Mouse (Mus musculus) embryo, embryonic 9.5 days (tissue): Measurements from ENCODE around the gene Neurod1.
A peak's percentile ranks its signal among the peaks of the same experiment; 100 is the strongest.

Source experiments
- DNase-seq: peaks from one replicate; pipeline ENCODE4 v3.0.0-alpha.2; 2017; ENCODE audit errors: extremely low spot score

Gene Neurod1

DNA sequence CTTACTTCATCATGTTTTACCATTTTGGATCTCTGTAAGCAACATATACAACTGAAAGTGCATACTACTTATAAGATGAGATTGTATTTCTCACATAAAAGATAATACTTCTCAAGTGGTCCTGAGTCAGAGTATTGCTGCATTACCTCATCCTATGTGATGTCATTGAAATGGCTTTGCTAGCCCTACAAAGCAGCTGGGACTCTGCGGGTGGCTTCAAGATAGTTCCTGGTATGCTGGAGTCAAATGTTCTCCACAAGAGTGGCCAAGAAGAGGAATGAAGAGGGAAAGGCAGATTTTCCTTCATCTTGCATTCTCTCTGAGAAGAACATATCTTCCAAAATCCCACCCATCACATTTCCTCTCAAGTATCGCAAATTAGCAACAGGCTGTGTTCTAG is 13.2 kb downstream of the Neurod1 start:
- no peak for DNase-seq

DNA sequence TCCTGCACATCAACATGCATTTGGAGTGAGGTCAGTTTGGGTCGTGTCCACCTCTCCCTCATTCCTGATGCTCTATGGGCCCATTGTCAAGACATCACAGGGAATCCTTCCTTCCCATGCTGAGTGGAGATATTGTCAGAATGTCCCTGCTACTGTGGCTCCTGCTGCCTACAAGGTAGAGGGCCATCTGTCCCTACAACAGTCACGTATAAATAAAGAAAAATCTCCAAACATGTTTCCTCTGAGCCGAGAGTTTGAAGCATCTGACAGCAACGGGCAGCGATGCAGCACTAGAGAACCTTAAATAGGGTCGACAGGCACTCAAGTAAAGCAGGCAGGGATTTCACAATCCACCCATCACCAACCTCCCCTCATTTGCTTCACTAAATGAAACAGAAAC is 13.6 kb downstream of the Neurod1 start:
- no peak for DNase-seq

DNA sequence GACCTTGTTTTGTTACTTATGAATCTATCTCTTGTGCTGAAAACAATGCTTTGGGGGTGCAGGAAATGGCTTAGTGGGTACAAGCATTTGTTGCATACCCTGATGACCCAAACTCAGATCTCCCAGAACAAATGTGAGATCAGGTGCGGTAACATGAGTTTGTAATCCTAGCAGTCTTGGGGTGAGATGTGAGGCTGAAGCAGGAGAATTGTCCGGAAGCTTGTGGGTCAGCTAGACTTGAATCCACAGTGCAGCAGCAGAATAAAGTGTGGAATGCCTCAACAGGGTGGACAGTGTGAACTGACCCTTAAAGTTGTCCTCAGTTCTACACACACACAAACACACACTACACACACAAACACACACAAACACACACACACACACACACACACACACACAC is 14.3 kb downstream of the Neurod1 start:
- no peak for DNase-seq

DNA sequence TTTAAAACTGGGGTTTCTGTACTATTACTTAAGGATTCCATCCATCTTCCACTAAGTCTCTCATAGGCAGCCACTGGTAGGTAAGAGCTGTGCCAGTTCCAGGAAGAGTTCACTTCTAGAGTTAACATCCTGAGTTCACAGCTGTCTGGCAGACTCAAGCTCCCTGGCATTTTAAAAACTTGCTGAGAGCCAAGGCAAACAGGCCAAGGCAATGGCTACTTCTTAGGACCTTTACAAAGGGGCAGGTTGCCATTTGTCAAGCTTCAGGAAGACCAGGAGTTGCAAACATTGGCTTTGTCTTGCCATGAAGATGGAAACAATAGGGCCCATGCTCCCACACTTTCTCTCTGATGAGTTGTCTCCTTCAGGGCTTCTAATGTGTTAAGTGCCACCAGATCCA is 26.5 kb downstream of the Neurod1 start:
- DNase-seq, result no peak

DNA sequence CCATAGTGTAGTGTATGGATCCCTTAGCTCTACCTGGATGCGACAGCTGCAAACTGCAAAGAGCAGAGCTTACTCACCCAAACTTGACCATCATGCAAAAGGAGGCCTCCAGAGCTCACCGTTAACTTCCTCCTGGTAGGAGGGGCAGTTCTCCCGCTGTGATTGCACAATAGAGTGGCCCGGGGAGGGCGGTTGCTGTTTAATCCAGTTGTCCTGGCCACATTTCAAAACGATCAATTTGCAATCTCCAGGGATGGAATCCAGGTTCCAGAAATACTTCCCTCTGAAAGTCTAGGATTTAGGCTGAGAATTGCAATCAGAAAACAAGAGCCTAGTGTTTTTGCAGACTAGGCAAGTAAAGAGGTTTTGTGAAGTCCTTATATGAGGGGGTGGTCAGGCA is 26.9 kb downstream of the Neurod1 start:
- no peak for DNase-seq

DNA sequence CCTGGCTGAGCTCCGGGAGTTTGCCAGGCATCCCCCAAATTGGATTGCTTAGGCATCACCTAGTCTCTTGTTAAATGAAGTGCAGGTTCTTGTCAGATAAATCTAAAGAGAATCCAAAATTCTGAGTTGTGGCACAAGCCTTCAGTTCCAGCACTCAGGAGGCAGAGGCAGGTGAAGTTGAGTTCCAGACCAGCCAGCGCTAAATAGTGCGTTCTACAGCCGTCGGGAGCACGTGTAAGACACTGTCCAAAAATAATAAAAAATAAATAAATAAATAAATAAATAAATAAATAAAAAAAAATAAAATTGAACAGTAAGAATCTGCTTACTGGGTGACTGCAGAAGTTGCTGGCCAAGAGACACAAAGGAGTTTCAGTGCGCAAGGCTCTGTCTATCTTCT is 27.4 kb downstream of the Neurod1 start:
- DNase-seq, result no peak

DNA sequence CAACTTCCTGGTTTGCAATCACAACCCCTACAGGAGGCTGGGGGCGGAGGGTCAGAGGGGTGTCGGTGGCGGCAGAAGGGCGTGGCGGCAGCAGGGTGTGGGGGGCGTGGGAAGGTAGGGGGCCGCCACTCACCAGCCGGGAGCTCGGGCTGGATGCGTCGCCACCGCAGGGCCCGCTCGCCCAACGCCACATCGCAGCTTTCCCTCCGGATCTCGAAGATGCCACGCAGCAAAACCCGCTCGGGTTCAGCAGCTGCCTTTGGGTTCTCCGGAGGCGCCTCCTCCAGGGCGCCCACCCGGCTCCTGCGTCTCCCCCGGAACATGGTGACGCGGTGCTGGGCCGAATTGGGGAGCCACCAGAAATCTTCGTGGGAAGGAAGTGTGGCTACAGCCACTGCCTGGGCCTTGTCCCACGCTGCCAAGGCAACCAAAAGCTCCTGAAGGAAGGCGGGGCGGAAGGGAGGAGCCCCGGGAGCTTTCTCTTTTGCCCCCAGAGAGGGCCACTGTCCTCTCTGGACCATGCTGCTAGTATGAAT is 27.9 kb downstream of the Neurod1 start:
- DNase-seq, result peak; percentile 54

DNA sequence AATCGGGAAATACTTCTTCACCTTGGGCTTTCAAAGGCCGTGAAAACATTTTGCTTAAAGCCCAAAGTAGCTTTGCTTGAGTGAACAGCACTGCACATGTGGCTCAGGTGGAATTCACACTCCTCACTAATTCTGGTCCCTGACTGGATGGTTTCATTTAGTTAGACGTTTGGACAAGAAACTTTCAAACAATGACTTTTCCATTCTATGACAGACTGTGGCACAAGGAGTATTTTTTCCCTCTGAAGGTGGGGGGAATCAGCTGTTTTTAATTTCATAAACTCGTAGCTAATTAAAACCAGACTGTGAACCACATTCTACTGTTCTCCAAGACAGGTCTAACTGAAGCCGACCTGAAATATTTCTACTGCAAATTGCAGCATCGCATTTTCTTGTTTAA is 28.5 kb downstream of the Neurod1 start:
- DNase-seq, result no peak

DNA sequence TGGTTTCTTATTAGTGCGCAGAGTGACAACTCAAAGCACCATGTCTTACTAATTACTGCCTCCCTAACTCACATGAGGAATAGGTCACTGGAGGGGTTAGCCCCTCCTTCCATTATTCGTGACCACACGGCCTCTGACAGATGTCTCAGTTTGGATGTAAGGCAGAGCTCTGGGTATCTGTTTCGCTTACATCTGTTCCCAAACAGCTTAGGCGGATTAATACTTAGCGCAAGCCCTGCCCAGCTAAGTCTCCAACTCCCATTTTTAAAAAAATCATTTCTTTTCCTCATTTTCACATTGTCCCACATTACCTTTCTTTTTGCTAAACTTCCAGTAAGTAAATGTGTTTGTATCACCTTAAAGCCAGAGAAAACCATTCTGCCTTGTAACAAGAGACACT is 34.9 kb downstream of the Neurod1 start:
- peak; percentile 39 for DNase-seq

DNA sequence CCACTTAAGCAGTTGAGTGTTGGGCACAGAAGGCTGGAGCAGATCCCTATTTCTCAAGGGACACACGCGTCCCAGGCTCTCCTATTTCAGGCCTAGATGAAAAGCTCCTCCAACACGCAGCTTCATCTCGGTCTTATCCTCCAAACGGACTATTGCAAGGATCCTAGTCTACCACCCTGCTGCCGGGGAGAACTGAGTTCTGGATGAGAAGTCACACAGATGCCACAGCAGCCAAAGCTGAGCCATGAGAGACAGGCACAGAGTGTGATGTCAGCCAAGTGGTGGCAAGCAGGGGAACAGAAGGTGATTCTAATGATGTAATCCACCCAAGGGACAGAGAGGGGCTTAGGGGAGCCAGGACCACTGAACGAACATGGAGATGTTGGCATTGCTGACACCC is 42.0 kb downstream of the Neurod1 start:
- no peak for DNase-seq

DNA sequence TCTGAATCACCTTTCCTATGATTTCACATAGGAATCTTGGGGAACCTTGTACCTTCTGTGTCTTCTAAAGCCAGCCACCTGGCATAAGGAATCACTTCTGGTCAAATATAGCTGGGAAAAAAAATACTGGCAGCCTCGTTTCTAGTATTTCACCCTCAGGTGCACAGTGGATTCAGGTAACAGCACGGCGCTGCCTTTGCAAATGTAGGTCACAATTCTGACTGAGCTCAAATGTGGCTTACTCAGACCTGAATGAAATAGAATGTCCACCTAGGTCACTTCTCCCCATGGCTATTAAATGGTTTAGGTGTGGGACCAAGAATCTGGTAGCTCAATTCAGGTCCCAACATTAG is 45.7 kb downstream of the Neurod1 start:
- no peak for DNase-seq

DNA sequence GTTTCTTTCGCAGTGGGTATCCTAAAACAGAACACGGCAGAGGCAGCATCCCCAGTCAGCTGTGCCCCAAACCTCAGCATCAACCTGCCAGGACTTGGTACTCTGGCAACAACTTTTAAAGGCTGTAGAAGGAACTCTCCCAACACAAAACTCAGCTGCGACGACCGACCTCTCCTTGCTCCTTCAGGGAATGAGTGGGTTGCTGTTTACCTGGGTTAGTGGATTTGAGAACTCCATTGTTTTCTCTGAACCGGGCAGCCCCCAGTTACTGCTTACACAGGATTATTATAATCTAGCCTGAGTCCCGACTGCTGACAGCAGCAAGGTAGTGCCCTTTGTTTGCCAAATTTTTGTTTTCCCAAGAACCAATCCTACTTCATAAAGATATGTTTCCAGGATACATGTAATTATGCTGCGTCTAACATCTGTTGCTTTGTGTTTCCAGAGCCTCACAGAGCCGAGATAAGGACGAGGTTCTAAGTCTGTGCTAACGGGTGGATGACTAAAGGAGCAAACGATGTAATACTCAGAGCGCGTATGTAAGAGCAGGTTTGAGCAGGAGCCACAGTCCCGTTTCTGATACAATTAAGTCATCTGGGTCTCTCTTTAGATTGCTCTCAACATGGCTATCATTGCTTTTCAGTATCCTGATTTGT is 46.2 kb downstream of the Neurod1 start:
- DNase-seq, result no peak

DNA sequence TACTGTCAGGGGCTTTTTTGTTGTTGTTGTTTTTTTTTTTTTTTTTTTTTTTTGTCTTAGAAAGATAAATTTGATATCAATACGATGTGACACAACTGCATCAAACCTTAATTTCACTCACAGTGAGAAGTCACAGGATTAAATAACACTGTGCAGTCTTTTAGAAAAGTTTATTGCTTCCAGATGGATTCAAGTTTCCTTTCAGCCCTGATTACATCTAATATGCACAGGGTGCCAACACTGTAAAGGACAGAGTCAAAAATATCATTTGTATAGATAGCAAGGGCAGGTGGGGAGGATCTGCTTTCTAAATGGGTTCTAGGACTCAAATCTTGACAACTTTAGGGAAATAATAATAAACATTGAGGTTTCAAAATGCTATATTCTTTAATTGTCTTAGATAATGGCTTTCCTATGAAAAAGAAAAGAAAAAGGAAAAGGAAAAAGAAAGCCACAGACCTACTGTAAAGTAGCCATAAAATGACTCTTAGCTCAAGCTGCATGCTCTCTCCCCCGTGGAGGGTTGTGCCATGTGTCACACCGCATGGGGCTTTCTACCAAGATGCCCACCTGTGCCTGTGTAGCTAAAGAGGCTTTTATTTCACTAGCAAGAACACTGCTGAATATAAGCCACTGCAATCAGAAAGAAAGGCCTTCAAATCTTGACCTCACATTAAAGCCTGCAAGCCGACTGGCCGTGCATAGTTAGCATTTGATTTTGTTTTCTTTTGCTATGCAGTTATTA is 50.7 kb downstream of the Neurod1 start:
- DNase-seq, result no peak
